ENCODE assay signal across 11 mouse cellular contexts in genomic region chr12:52828944-52829736, GRCm38 (mm10).
A peak's percentile ranks its signal among the peaks of the same experiment; 100 is the strongest.
DNase-seq lines count a peak whose midpoint lies in the region; ATAC-seq and TF ChIP-seq lines count a peak whose summit lies in the region.
"Had no signal": no experiment of that assay in that cellular context is flagged by ENCODE, and none has a peak within 500 bp of the region (broad histone marks: within the 10 kb centered on the region; RNA-seq: fewer than 3 reads in every experiment).

No protein-coding gene starts in this region.

- no peak overlapping the region for H3K9ac ChIP-seq in liver, postnatal 0 days (replicated peaks)
- H3K9ac ChIP-seq: liver, embryonic 15.5 days had no signal

- H3K27me3 ChIP-seq in liver, postnatal 0 days (ENCODE audit: insufficient read depth, low read length), result no peaks in the 10 kb centered on the region
- H3K27me3 ChIP-seq: liver, embryonic 15.5 days had no signal

- no peak for ATAC-seq in liver, postnatal 0 days
- ATAC-seq in activated CD4-positive, CD25-positive, alpha-beta regulatory T cell, adult 4 months, result no peak
- ATAC-seq: forebrain, embryonic 16.5 days had no signal

- H3K4me1 ChIP-seq in liver, postnatal 0 days (ENCODE audit: insufficient read depth), result no peaks in the 10 kb centered on the region
- H3K4me1 ChIP-seq: liver, embryonic 15.5 days had no signal

- no peak for TF ChIP-seq EP300 in liver, postnatal 0 days (IDR thresholded peaks at IDR 0.05; ENCODE audit: low read depth)

- no peaks in the 10 kb centered on the region for H3K36me3 ChIP-seq in liver, postnatal 0 days (replicated peaks; ENCODE audit: insufficient read depth, low read length)
- H3K36me3 ChIP-seq: liver, embryonic 15.5 days had no signal

- H3K4me3 ChIP-seq in liver, postnatal 0 days (ENCODE audit: low read depth, low read length), result no peak overlapping the region
- H3K4me3 ChIP-seq: liver, embryonic 15.5 days had no signal

- H3K9me3 ChIP-seq in liver, postnatal 0 days (ENCODE audit: low read length), result no peaks in the 10 kb centered on the region
- H3K9me3 ChIP-seq: liver, embryonic 15.5 days had no signal

- H3K27ac ChIP-seq in liver, postnatal 0 days (ENCODE audit: low read depth), result no peak overlapping the region
- H3K27ac ChIP-seq: liver, embryonic 15.5 days had no signal

- no peak for TF ChIP-seq CTCF in liver, postnatal 0 days (IDR thresholded peaks at IDR 0.05; ENCODE audit: low read depth)

- H3K4me2 ChIP-seq in liver, postnatal 0 days (ENCODE audit: low read depth, low read length), result no peak overlapping the region
- H3K4me2 ChIP-seq: heart, embryonic 11.5 days; liver, embryonic 15.5 days had no signal

- 35% methylated on average over 14 of the region's 14 CpGs for WGBS in liver, postnatal 0 days (ENCODE audit: insufficient replicate concordance)

- peak; percentile 13 for DNase-seq in liver
- DNase-seq in liver, postnatal 0 days, result no peak
- DNase-seq in Muller cell, postnatal 12 days (ENCODE audit: inconsistent ontology term), result peak; percentile 24
- peak; percentile 25 for DNase-seq in induced T-regulatory cell, adult 2 months (ENCODE audit: low read depth)
- DNase-seq in thymus, postnatal 14 days, result peak; percentile 34
- no peak for DNase-seq in ovary, postnatal 14 days (ENCODE audit: low spot score)
- DNase-seq in cerebellum, adult 9-11 months, result no peak

Comparison
In these comparisons a context has a peak if more than half of its experiments do, and no peak if none do; other contexts are left out.
1. DNase-seq: peak in liver (single experiment), Muller cell, postnatal 12 days (single experiment), induced T-regulatory cell, adult 2 months (single experiment) and thymus, postnatal 14 days (single experiment); none in liver, postnatal 0 days (single experiment), ovary, postnatal 14 days (single experiment) and cerebellum, adult 9-11 months (single experiment).